Mouse (Mus musculus) neural tube, embryonic 13.5 days (tissue): ENCODE data around the gene Olfr1408. TPM values are rescaled to one million over a fixed set of nuclear protein-coding genes. Genes with fewer than 3 reads are reported as not detected.

Source experiments
- ATAC-seq: fragments of 200-750 bp; cut with Nextera tagmentation; 2 replicates; pipeline ENCODE4 v1.8.0; 2017; ENCODE audit warnings: low read depth, mild to moderate bottlenecking, moderate TSS enrichment, moderate library complexity
- H3K27ac ChIP-seq: fragments of 300-500 bp; sonication (generic); replicated peaks from 2 replicates; pipeline ENCODE4 v1.5.1; 2015; ENCODE audit warnings: moderate library complexity, mild to moderate bottlenecking, inconsistent platforms
- H3K27me3 ChIP-seq: fragments of 300-500 bp; sonication (generic); 2 replicates; pipeline ENCODE4 v1.6.1; 2015; ENCODE audit warnings: mild to moderate bottlenecking, inconsistent platforms
- H3K36me3 ChIP-seq: fragments of 300-500 bp; sonication (generic); 2 replicates; pipeline ENCODE4 v1.6.1; 2015; ENCODE audit warnings: mild to moderate bottlenecking, inconsistent platforms
- H3K4me1 ChIP-seq: fragments of 300-500 bp; sonication (generic); replicated peaks from 2 replicates; pipeline ENCODE4 v1.6.1; 2015; ENCODE audit warnings: inconsistent platforms
- H3K4me2 ChIP-seq: fragments of 300-500 bp; sonication (generic); 2 replicates; pipeline ENCODE4 v1.6.1; 2015; ENCODE audit warnings: inconsistent platforms, mild to moderate bottlenecking, moderate library complexity
- H3K4me3 ChIP-seq: fragments of 300-500 bp; sonication (generic); 2 replicates; pipeline ENCODE4 v1.5.1; 2015; ENCODE audit warnings: mild to moderate bottlenecking, inconsistent platforms
- H3K9ac ChIP-seq: fragments of 300-500 bp; sonication (generic); 2 replicates; pipeline ENCODE4 v1.6.1; 2015; ENCODE audit warnings: moderate library complexity, mild to moderate bottlenecking, inconsistent platforms
- H3K9me3 ChIP-seq: fragments of 300-500 bp; sonication (generic); 2 replicates; pipeline ENCODE4 v1.6.1; 2016; ENCODE audit warnings: inconsistent platforms
- WGBS: fragments of 180-500 bp; shearing (Covaris S2); methylation state at CpG from one replicate; pipeline ENCODE4 v1.1.7; 2015; 5-methylcytosine and 5-hydroxymethylcytosine counted together
- polyA plus RNA-seq: library from polyadenylated mRNA; unstranded; fragments of >200 nt; fragmentation: Nextera tagmentation; extraction: Ambion mirVana; gene quantifications from 2 replicates; pipeline ENCODE4 v1.2.1, GENCODE M21; 2015

Olfr1408 gene
- polyA plus RNA-seq, result not detected in 2 replicates

DNA sequence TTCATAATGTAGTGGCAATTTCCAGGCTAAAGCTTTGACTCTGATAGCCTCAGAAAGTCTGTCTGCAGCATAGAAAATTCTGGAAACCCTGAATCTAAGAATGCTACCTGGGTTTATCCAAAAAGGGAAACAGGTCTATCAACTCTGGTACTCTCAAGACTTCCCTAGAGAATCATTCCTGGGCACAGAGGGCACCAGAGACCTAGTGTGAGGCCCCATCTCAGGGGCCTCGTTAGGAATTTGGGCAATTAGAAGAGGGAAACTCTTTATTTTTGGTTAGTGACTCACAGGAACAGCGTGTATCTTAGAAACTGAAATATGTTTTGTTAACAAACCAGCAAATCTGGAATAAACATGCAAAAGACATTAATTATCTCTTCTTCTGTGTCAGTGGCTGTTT lies at the start of gene Olfr1408:
Gene Olfr1408, minus strand, starts transcription at position 101 of the 400 bp plus-strand sequence.
- Histone ChIP-seq H3K27ac (no peak within 1 kb of the TSS), H3K9ac (no peak within 1 kb of the TSS), H3K4me2 (no peak within 1 kb of the TSS), H3K4me3 (no peak within 1 kb of the TSS), H3K36me3 (no peaks in the 10 kb centered on the region), H3K4me1 (no peaks in the 10 kb centered on the region), H3K27me3 (no peaks in the 10 kb centered on the region), H3K9me3 (no peaks in the 10 kb centered on the region)
- 79% methylated on average over 2 of the region's 2 CpGs for WGBS
- ATAC-seq, result no peak

DNA sequence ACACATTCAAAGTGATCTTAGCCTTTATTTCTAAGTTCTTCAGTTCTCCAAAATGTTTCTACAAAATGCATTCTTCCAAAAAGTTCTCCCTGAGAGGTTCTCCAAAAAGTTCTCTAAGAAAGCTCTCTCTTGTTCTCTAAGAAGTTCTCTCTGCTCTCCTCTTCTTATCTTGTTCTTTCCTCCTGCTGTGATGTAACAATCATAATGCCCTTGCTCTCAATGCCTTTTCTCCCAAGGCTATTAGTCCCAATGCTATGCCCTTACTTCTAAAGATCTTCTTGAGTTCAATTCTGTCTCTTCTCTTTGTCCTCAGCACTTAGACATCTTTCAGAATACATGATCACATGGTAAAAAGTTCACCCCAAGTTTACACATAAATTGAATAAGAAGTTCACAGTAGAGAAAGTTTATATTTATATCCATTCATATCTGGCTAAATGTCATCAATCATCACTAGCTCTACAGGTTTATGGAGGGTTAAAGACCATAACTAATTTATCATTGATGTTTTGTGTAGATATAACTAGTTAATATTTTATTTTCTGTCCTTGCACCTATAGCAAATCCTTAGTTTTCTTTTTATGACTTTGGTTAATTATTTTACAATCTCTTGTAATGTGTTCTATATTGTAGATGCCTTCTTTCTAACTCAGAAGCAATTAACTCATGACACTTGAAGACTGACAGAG lies 37.1 kb upstream of the Olfr1408 start:
- no peak overlapping the region for H3K9ac ChIP-seq
- no peaks in the 10 kb centered on the region for H3K36me3 ChIP-seq
- no peak for ATAC-seq
- H3K27ac ChIP-seq, result no peak overlapping the region
- no peaks in the 10 kb centered on the region for H3K4me1 ChIP-seq
- H3K4me3 ChIP-seq, result no peak overlapping the region
- H3K27me3 ChIP-seq, result no peaks in the 10 kb centered on the region
- no peak overlapping the region for H3K4me2 ChIP-seq
- no peaks in the 10 kb centered on the region for H3K9me3 ChIP-seq

Other genes with a start within 250 kb of the Olfr1408 start
- not detected in 2 replicates for gene Apcs, start 242.3 kb downstream of the Olfr1408 start, polyA plus RNA-seq
- not detected in 2 replicates for gene Olfr16, start 187.0 kb downstream of the Olfr1408 start, polyA plus RNA-seq
- gene Olfr1406, start 53.3 kb upstream of the Olfr1408 start, polyA plus RNA-seq, result 0.06 TPM in 1 of 2 replicates, not detected in the other
- gene Olfr218, start 60.4 kb upstream of the Olfr1408 start, polyA plus RNA-seq, result not detected in 2 replicates
- gene Olfr1404, start 75.0 kb upstream of the Olfr1408 start, polyA plus RNA-seq, result not detected in 2 replicates
- not detected in 2 replicates for gene Fcer1a, start 89.8 kb upstream of the Olfr1408 start, polyA plus RNA-seq
- gene Olfr418, start 128.6 kb upstream of the Olfr1408 start, polyA plus RNA-seq, result not detected in 2 replicates
- gene Mptx2, start 140.4 kb upstream of the Olfr1408 start, polyA plus RNA-seq, result not detected in 2 replicates
- 15.4 and 17.1 TPM in 2 replicates for gene Ackr1, start 196.4 kb upstream of the Olfr1408 start, polyA plus RNA-seq
- gene Aim2, start 213.5 kb upstream of the Olfr1408 start, polyA plus RNA-seq, result 1.4 and 2.3 TPM in 2 replicates
- 48.3 and 53.6 TPM in 2 replicates for gene Cadm3, start 230.3 kb upstream of the Olfr1408 start, polyA plus RNA-seq